Mouse (Mus musculus) C2C12 (cell line): ENCODE measurements around the gene Olfr203. TPM values are rescaled to one million over a fixed set of nuclear protein-coding genes. Genes with fewer than 3 reads are reported as not detected.
"Not testable (repeated sequence)": the region's sequence is repeated elsewhere in the genome, so short reads cannot be mapped to it uniquely, and the experiment has no call there.

Experiments
- H3K27me3 ChIP-seq: one replicate; pipeline ENCODE4 v1.6.1; 2011; ENCODE audit not compliant: control insufficient read depth, insufficient read depth, insufficient read length
- H3K36me3 ChIP-seq: one replicate; pipeline ENCODE4 v1.6.1; 2011; ENCODE audit not compliant: control insufficient read depth, insufficient read depth
- H3K4me3 ChIP-seq: one replicate; pipeline ENCODE4 v1.5.1; 2011; ENCODE audit warnings: mild to moderate bottlenecking, control low read depth; ENCODE audit not compliant: poor library complexity, insufficient read depth, severe bottlenecking
- H3K79me2 ChIP-seq: one replicate; pipeline ENCODE4 v1.6.1; 2011; ENCODE audit not compliant: control insufficient read depth, insufficient read depth
- H3K79me3 ChIP-seq: one replicate; pipeline ENCODE4 v1.6.1; 2011; ENCODE audit warnings: low read depth, control low read depth
- H3ac ChIP-seq: one replicate; pipeline ENCODE3; 2011; ENCODE audit warnings: low read depth; ENCODE audit not compliant: control insufficient read depth, insufficient read length
- CEBPB ChIP-seq: IDR thresholded peaks from one replicate; pipeline ENCODE4 v1.6.1; 2011; ENCODE audit warnings: low read depth, mild to moderate bottlenecking, control low read depth, moderate library complexity
- CTCF ChIP-seq: IDR thresholded peaks from one replicate; pipeline ENCODE4 v1.5.1; 2011; ENCODE audit not compliant: control insufficient read depth, insufficient read depth, insufficient read length
- FOSL1 ChIP-seq: IDR thresholded peaks from one replicate; pipeline ENCODE4 v1.8.0; 2011; ENCODE audit warnings: mild to moderate bottlenecking, low read length; ENCODE audit not compliant: poor library complexity, insufficient read depth, severe bottlenecking
- MAX ChIP-seq: IDR thresholded peaks from one replicate; pipeline ENCODE4 v1.6.1; 2011; ENCODE audit warnings: mild to moderate bottlenecking, control low read depth
- MYOD1 ChIP-seq: IDR thresholded peaks from one replicate; pipeline ENCODE4 v1.6.1; 2011; ENCODE audit warnings: low read depth; ENCODE audit not compliant: control insufficient read depth, insufficient read length
- MYOG ChIP-seq: IDR thresholded peaks from one replicate; pipeline ENCODE4 v1.6.1; 2011; ENCODE audit not compliant: control insufficient read depth, insufficient read length; ENCODE audit errors: extremely low read depth
- USF1 ChIP-seq: IDR thresholded peaks from one replicate; pipeline ENCODE4 v1.6.1; 2011; ENCODE audit warnings: low read depth, mild to moderate bottlenecking, control low read depth, moderate library complexity
- polyA plus RNA-seq: library from polyadenylated mRNA; unstranded; fragments of >200 nt; fragmentation: generic; extraction: Trizol; gene quantifications from one replicate; pipeline ENCODE4 v1.2.1, GENCODE M21; 2012; ENCODE audit warnings: missing spikeins

Gene Olfr203
- polyA plus RNA-seq, 1 experiment, result not detected

GRCm38 (mm10) chr16:59318148-59318547 is 19.5 kb downstream of the Olfr203 start, which contains the start of gene Olfr204:
TSS of gene Olfr204 (minus strand) at chr16:59318248.
- TF ChIP-seq CEBPB (no peak), MYOG (no peak)
- Histone ChIP-seq H3K79me2 (no peaks in the 10 kb centered on the region), H3K4me3 (no peak within 1 kb of the TSS), H3ac (no peak within 1 kb of the TSS), H3K36me3 (no peaks in the 10 kb centered on the region), H3K27me3 (no peaks in the 10 kb centered on the region), H3K79me3 (no peaks in the 10 kb centered on the region)

GRCm38 (mm10) chr16:59323262-59323661 is 24.6 kb downstream of the Olfr203 start:
- H3K27me3 ChIP-seq, H3K79me2 ChIP-seq, H3ac ChIP-seq, H3K36me3 ChIP-seq, H3K4me3 ChIP-seq, H3K79me3 ChIP-seq: not testable (repeated sequence)

- TF ChIP-seq FOSL1 (no peak), USF1 (no peak), CTCF (no peak), CEBPB (no peak), MAX (no peak), MYOD1 (no peak), MYOG (no peak)
- Histone ChIP-seq H3K79me3 (no peaks in the 10 kb centered on the region), H3K27me3 (no peaks in the 10 kb centered on the region), H3K36me3 (no peaks in the 10 kb centered on the region), H3K79me2 (no peaks in the 10 kb centered on the region), H3ac (no peak within 1 kb of the TSS), H3K4me3 (no peak within 1 kb of the TSS)
Observed at GRCm38 (mm10) chr16:59331038-59331437, 32.4 kb downstream of the Olfr203 start, which contains the start of gene Olfr205. TSS of gene Olfr205 (minus strand) at chr16:59331138.

- Histone ChIP-seq H3K36me3 (no peaks in the 10 kb centered on the region), H3ac (no peak within 1 kb of the TSS), H3K79me2 (no peaks in the 10 kb centered on the region), H3K79me3 (no peaks in the 10 kb centered on the region), H3K4me3 (no peak within 1 kb of the TSS), H3K27me3 (no peaks in the 10 kb centered on the region)
- TF ChIP-seq FOSL1, result no peak
- no peak for TF ChIP-seq USF1
- no peak for TF ChIP-seq CTCF
- TF ChIP-seq MYOG, result no peak
- TF ChIP-seq MAX, result no peak
- TF ChIP-seq MYOD1, result no peak
- TF ChIP-seq CEBPB, result no peak
Observed at GRCm38 (mm10) chr16:59349146-59349545, 50.5 kb downstream of the Olfr203 start, which contains the start of gene Olfr206. TSS of gene Olfr206 (minus strand) at chr16:59349246.

Other genes starting within 250 kb of the Olfr203 start
- gene Olfr190, start 220.9 kb upstream of the Olfr203 start, polyA plus RNA-seq, result not detected
- gene Olfr191, start 209.1 kb upstream of the Olfr203 start, polyA plus RNA-seq, result not detected
- not detected for gene Olfr193, start 187.0 kb upstream of the Olfr203 start, polyA plus RNA-seq
- not detected for gene Olfr194, start 177.8 kb upstream of the Olfr203 start, polyA plus RNA-seq
- not detected for gene Olfr195, start 151.8 kb upstream of the Olfr203 start, polyA plus RNA-seq
- gene Olfr196, start 128.4 kb upstream of the Olfr203 start, polyA plus RNA-seq, result not detected
- gene Olfr198, start 95.3 kb upstream of the Olfr203 start, polyA plus RNA-seq, result not detected
- not detected for gene Olfr199, start 79.1 kb upstream of the Olfr203 start, polyA plus RNA-seq
- not detected for gene Olfr201, start 26.2 kb upstream of the Olfr203 start, polyA plus RNA-seq
- gene Olfr202, start 12.1 kb upstream of the Olfr203 start, polyA plus RNA-seq, result not detected
- not detected for gene Olfr204, start 19.4 kb downstream of the Olfr203 start, polyA plus RNA-seq
- gene Olfr205, start 32.3 kb downstream of the Olfr203 start, polyA plus RNA-seq, result not detected
- gene Olfr206, start 50.4 kb downstream of the Olfr203 start, polyA plus RNA-seq, result not detected
- gene Olfr209, start 65.1 kb downstream of the Olfr203 start, polyA plus RNA-seq, result not detected
- gene Gabrr3, start 108.5 kb downstream of the Olfr203 start, polyA plus RNA-seq, result not detected
- gene Riox2, start 172.9 kb downstream of the Olfr203 start, polyA plus RNA-seq, result 18.7 TPM